Mouse (Mus musculus): ENCODE data around the gene Aak1. TPM values are rescaled to one million over a fixed set of nuclear protein-coding genes. Genes with fewer than 3 reads are reported as not detected.

The Aak1 gene
- polyA plus RNA-seq, 1 experiment: 59.2 TPM

DNA sequence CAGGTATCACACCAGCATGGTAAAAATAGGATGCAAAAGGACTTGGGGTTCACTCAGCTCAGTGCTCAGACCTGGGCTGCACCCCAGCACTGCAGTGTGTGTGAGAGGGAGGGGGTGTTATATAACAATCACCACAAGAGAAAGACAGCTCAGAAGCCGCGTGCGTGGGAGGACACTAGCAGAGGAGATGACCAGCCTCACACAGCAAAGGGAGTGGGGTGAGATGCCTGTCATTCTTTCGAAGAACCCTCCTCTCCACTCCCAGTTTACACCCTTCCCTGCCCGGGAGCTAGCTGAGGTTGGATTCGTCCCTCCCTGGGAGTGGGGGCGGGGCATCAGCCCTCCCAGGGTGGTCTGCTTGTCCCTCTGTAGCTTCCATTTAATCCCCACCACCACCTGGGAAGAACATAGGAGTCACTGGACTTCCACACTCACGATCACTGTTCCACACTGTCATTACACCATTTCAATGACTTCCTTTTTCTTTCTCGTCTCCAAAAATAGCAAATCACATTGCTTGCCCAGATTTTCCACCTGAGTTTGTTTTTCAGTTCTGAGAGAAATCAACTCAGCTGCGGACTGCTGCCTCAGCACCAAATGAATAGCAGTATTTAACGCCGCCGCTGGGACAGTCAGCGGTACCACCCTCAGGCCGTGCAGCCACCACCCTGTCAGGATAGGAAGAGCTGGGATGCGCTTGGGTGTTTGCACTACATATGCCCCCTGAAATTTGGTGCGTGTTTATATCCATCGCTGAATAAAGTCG lies 26.8 kb upstream of the Aak1 start:
- Histone ChIP-seq H3K36me3 (ENCODE audit: control insufficient read depth, insufficient read depth, low read length) (no peaks in the 10 kb centered on the region), H3K4me3 (ENCODE audit: control insufficient read depth, insufficient read depth, low read length) (no peak overlapping the region), H3K27ac (ENCODE audit: control insufficient read depth, insufficient read depth, low read length) (0 out of 2 replicates have a peak overlapping the region, but pooled peaks have one; percentile 28), H3K4me1 (replicated peaks; ENCODE audit: control insufficient read depth, insufficient read depth, low read length) (peaks cover 26% of the 10 kb centered on the region), H3K27me3 (ENCODE audit: control insufficient read depth, insufficient read depth, low read length) (no peaks in the 10 kb centered on the region)
- 17% methylated on average over 19 of the region's 19 CpGs for WGBS
- DNase-seq: peak; percentile 12
- TF ChIP-seq CTCF (IDR thresholded peaks at IDR 0.05; ENCODE audit: borderline replicate concordance, control insufficient read depth, extremely low read depth, insufficient read depth, low read length, poor library complexity) (no peak), POLR2A (IDR thresholded peaks at IDR 0.05; ENCODE audit: control insufficient read depth, extremely low read depth, insufficient read depth, low read length, poor library complexity) (no peak)

DNA sequence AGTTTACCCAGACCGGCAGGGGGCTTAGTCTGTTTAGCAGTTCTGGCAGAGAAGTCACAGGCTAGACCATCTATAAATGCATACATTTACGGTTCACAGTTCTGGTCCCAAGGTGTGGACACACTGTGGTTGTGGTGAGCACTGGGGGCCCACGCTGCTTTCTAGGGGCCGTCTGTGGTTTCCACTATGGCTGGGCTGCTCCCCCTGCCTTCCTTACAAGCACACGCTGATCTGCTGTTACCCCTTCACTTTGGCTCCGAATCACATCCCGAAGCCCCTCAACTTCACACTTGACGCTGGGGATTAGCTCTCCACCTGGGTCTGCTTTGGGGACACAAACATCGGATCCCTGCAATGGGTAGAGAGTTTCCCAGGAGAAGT lies 26.3 kb upstream of the Aak1 start:
- peak overlapping the region; percentile 28; the same call in 1 of the 2 replicates for H3K27ac ChIP-seq (ENCODE audit: control insufficient read depth, insufficient read depth, low read length)
- peak; percentile 19 for DNase-seq
- TF ChIP-seq POLR2A (IDR thresholded peaks at IDR 0.05; ENCODE audit: control insufficient read depth, extremely low read depth, insufficient read depth, low read length, poor library complexity): no peak
- TF ChIP-seq CTCF (IDR thresholded peaks at IDR 0.05; ENCODE audit: borderline replicate concordance, control insufficient read depth, extremely low read depth, insufficient read depth, low read length, poor library complexity): no peak
- no peaks in the 10 kb centered on the region for H3K36me3 ChIP-seq (ENCODE audit: control insufficient read depth, insufficient read depth, low read length)
- H3K27me3 ChIP-seq (ENCODE audit: control insufficient read depth, insufficient read depth, low read length): no peaks in the 10 kb centered on the region
- 34% methylated on average over 9 of the region's 9 CpGs for WGBS
- no peak overlapping the region for H3K4me3 ChIP-seq (ENCODE audit: control insufficient read depth, insufficient read depth, low read length)
- H3K4me1 ChIP-seq (replicated peaks; ENCODE audit: control insufficient read depth, insufficient read depth, low read length): peaks cover 26% of the 10 kb centered on the region

GRCm38 (mm10) chr6:86823824-86824223 lies 25.5 kb upstream of the Aak1 start:
- DNase-seq: peak; percentile 59
- WGBS: 10% methylated on average over 10 of the region's 10 CpGs
- H3K4me3 ChIP-seq (ENCODE audit: control insufficient read depth, insufficient read depth, low read length): peak overlapping the region; percentile 16; the same call in 1 of the 2 replicates
- no peaks in the 10 kb centered on the region for H3K27me3 ChIP-seq (ENCODE audit: control insufficient read depth, insufficient read depth, low read length)
- H3K36me3 ChIP-seq (ENCODE audit: control insufficient read depth, insufficient read depth, low read length): no peaks in the 10 kb centered on the region
- peaks cover 26% of the 10 kb centered on the region for H3K4me1 ChIP-seq (replicated peaks; ENCODE audit: control insufficient read depth, insufficient read depth, low read length)
- peak overlapping the region; percentile 90 for H3K27ac ChIP-seq (ENCODE audit: control insufficient read depth, insufficient read depth, low read length)
- no peak for TF ChIP-seq POLR2A (IDR thresholded peaks at IDR 0.05; ENCODE audit: control insufficient read depth, extremely low read depth, insufficient read depth, low read length, poor library complexity)
- no peak for TF ChIP-seq CTCF (IDR thresholded peaks at IDR 0.05; ENCODE audit: borderline replicate concordance, control insufficient read depth, extremely low read depth, insufficient read depth, low read length, poor library complexity)

DNA sequence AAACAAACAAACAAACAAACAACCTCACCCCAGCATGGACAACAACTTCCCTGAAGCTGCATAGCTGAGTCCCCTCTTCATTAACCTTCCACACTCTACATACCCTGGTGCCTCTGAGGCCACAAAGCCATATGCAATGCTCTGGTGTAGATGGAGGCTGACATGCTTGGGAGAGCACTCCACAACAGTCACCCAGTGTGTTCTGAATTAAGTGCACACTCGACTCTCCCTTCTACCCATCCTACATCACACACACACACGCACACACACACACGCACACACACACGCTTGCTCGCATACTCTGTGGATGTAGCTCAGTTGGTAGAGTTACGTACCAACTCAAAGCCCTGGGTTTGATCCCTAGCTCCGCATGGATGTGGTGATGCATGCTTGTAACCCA lies 24.9 kb upstream of the Aak1 start:
- Histone ChIP-seq H3K4me1 (replicated peaks; ENCODE audit: control insufficient read depth, insufficient read depth, low read length) (peaks cover 26% of the 10 kb centered on the region), H3K36me3 (ENCODE audit: control insufficient read depth, insufficient read depth, low read length) (no peaks in the 10 kb centered on the region), H3K27ac (ENCODE audit: control insufficient read depth, insufficient read depth, low read length) (peak overlapping the region; percentile 90), H3K4me3 (ENCODE audit: control insufficient read depth, insufficient read depth, low read length) (no peak overlapping the region), H3K27me3 (ENCODE audit: control insufficient read depth, insufficient read depth, low read length) (no peaks in the 10 kb centered on the region)
- DNase-seq: peak; percentile 18
- whole genome bisulfite sequencing: 85% methylated on average over 7 of the region's 7 CpGs
- TF ChIP-seq CTCF (IDR thresholded peaks at IDR 0.05; ENCODE audit: borderline replicate concordance, control insufficient read depth, extremely low read depth, insufficient read depth, low read length, poor library complexity): no peak

DNA sequence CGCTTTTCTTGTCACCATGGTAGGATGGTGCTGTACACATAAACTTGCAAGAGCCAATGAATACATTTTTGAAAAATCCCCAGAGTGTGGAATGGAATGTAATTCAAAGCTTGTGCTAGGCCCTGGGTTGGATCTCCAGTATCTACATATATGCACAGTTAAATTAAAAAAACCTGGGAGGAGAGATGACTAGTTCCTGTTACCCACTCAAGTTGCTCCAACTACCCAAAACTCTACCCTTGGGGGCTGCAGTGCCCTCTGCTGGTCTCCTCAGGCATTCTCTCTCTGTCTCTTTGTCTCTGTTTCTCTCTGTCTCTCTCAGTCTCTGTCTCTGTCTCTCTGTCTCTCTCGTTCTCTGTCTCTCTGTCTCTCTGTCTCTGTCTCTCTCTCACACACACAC lies 21.9 kb upstream of the Aak1 start:
- 99% methylated on average over 2 of the region's 2 CpGs for WGBS
- H3K27ac ChIP-seq (ENCODE audit: control insufficient read depth, insufficient read depth, low read length): no peak overlapping the region
- no peaks in the 10 kb centered on the region for H3K36me3 ChIP-seq (ENCODE audit: control insufficient read depth, insufficient read depth, low read length)
- no peak overlapping the region for H3K4me3 ChIP-seq (ENCODE audit: control insufficient read depth, insufficient read depth, low read length)
- no peak for TF ChIP-seq POLR2A (IDR thresholded peaks at IDR 0.05; ENCODE audit: control insufficient read depth, extremely low read depth, insufficient read depth, low read length, poor library complexity)
- TF ChIP-seq CTCF (IDR thresholded peaks at IDR 0.05; ENCODE audit: borderline replicate concordance, control insufficient read depth, extremely low read depth, insufficient read depth, low read length, poor library complexity): no peak
- DNase-seq: peak; percentile 47
- no peaks in the 10 kb centered on the region for H3K27me3 ChIP-seq (ENCODE audit: control insufficient read depth, insufficient read depth, low read length)
- H3K4me1 ChIP-seq (replicated peaks; ENCODE audit: control insufficient read depth, insufficient read depth, low read length): peaks cover 22% of the 10 kb centered on the region

GRCm38 (mm10) chr6:86829768-86830167 lies 19.5 kb upstream of the Aak1 start:
- no peak for TF ChIP-seq CTCF (IDR thresholded peaks at IDR 0.05; ENCODE audit: borderline replicate concordance, control insufficient read depth, extremely low read depth, insufficient read depth, low read length, poor library complexity)
- no peak for TF ChIP-seq POLR2A (IDR thresholded peaks at IDR 0.05; ENCODE audit: control insufficient read depth, extremely low read depth, insufficient read depth, low read length, poor library complexity)
- WGBS: 57% methylated on average over 6 of the region's 6 CpGs
- Histone ChIP-seq H3K27ac (ENCODE audit: control insufficient read depth, insufficient read depth, low read length) (no peak overlapping the region), H3K36me3 (ENCODE audit: control insufficient read depth, insufficient read depth, low read length) (no peaks in the 10 kb centered on the region), H3K4me1 (replicated peaks; ENCODE audit: control insufficient read depth, insufficient read depth, low read length) (peaks cover under 1% of the 10 kb centered on the region; the same call in 1 of the 2 replicates), H3K4me3 (ENCODE audit: control insufficient read depth, insufficient read depth, low read length) (no peak overlapping the region), H3K27me3 (ENCODE audit: control insufficient read depth, insufficient read depth, low read length) (no peaks in the 10 kb centered on the region)
- no peak for DNase-seq

All from thymus, adult 2 months (tissue).